Mouse (Mus musculus): ENCODE data around the gene Kcnk2. TPM values are rescaled to one million over a fixed set of nuclear protein-coding genes. Genes with fewer than 3 reads are reported as not detected.
A peak's percentile ranks its signal among the peaks of the same experiment; 100 is the strongest.

Kcnk2 gene
- 3.1 and 3.7 TPM in 2 replicates for polyA plus RNA-seq (2016; fragmentation: Nextera tagmentation; extraction: Ambion mirVana)

- peak within 1 kb of the TSS; percentile 46 for H3K27ac ChIP-seq
- no peak within 1 kb of the TSS for H3K4me3 ChIP-seq
- H3K9me3 ChIP-seq = no peaks in the 10 kb centered on the region
- 56% methylated on average over 14 of the region's 14 CpGs for WGBS
- no peaks in the 10 kb centered on the region for H3K36me3 ChIP-seq (replicated peaks)
- no peak for DNase-seq (ENCODE audit: extremely low spot score, low spot score)
- peaks cover 29% of the 10 kb centered on the region for H3K4me1 ChIP-seq
- H3K27me3 ChIP-seq (ENCODE audit: poor library complexity, severe bottlenecking) = no peaks in the 10 kb centered on the region
Observed at GRCm38 (mm10) chr1:189402223-189402943, at the start of gene Kcnk2. Gene Kcnk2 (minus strand): TSS chr1:189402273.

DNA sequence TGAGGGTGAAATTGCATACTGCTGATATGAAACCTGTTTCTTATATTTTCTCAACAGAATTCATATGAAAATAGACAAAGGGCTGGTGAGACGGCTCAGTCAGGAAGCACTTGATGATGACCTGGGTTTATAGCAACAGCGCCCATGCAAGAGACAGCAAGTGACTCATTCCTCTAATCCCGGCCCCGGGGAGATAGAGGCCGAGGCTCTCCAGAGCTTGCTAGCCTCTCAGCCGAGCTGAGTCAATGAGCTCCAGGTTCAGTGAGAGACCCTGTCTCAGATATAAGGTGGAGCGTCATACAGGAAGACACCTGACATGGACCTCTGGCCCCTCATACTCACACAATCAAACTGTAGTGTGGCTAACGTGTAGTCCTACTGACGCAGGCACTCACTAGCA, 38.7 kb upstream of the Kcnk2 start:
- Histone ChIP-seq H3K27ac (no peak overlapping the region), H3K36me3 (replicated peaks) (no peaks in the 10 kb centered on the region), H3K4me1 (no peaks in the 10 kb centered on the region), H3K4me3 (no peak overlapping the region), H3K27me3 (ENCODE audit: poor library complexity, severe bottlenecking) (no peaks in the 10 kb centered on the region), H3K9me3 (no peaks in the 10 kb centered on the region)
- WGBS = 85% methylated on average over 9 of the region's 9 CpGs
- no peak for DNase-seq (ENCODE audit: extremely low spot score, low spot score)

- H3K27ac ChIP-seq = no peak overlapping the region
- H3K4me3 ChIP-seq = no peak overlapping the region
- no peak for DNase-seq (ENCODE audit: extremely low spot score, low spot score)
- no peaks in the 10 kb centered on the region for H3K9me3 ChIP-seq
- H3K27me3 ChIP-seq (ENCODE audit: poor library complexity, severe bottlenecking) = no peaks in the 10 kb centered on the region
- peaks cover under 1% of the 10 kb centered on the region; the same call in 1 of the 2 replicates for H3K4me1 ChIP-seq
- no peaks in the 10 kb centered on the region for H3K36me3 ChIP-seq (replicated peaks)
- WGBS = 80% methylated on average over 5 of the region's 5 CpGs
Observed at GRCm38 (mm10) chr1:189437126-189437525, 35.1 kb upstream of the Kcnk2 start.

- DNase-seq (ENCODE audit: extremely low spot score, low spot score) = no peak
- Histone ChIP-seq H3K27ac (no peak overlapping the region), H3K4me1 (peaks cover 17% of the 10 kb centered on the region), H3K9me3 (no peaks in the 10 kb centered on the region), H3K4me3 (no peak overlapping the region), H3K36me3 (replicated peaks) (no peaks in the 10 kb centered on the region), H3K27me3 (ENCODE audit: poor library complexity, severe bottlenecking) (no peaks in the 10 kb centered on the region)
- WGBS = 90% methylated on average over 10 of the region's 10 CpGs
Observed at GRCm38 (mm10) chr1:189435452-189435851, 33.4 kb upstream of the Kcnk2 start.

- Histone ChIP-seq H3K4me1 (peaks cover 30% of the 10 kb centered on the region), H3K27ac (no peak overlapping the region), H3K36me3 (replicated peaks) (no peaks in the 10 kb centered on the region), H3K4me3 (no peak overlapping the region), H3K27me3 (ENCODE audit: poor library complexity, severe bottlenecking) (no peaks in the 10 kb centered on the region), H3K9me3 (no peaks in the 10 kb centered on the region)
- 15% methylated on average over 5 of the region's 5 CpGs for WGBS
- no peak for DNase-seq (ENCODE audit: extremely low spot score, low spot score)
Observed at GRCm38 (mm10) chr1:189431479-189431878, 29.4 kb upstream of the Kcnk2 start.

DNA sequence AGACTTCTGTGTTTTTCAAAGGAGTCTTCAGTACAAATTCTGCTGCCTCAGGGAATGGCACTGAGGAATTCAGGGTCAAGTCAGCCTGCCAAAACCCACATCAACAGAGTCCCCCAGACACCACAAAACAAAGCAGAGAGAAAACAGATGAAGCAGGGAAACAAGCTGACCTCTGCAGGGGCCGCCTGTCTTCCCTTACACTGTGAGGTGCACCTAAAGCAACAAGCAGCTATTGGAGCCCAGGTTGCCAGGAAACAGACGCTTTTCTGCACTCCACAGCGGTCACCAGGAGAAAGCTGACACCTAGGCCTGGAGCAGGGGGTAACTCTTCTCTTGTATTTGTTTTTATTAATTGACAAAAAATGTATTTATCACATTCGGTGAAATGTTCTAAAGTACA, 28.5 kb upstream of the Kcnk2 start:
- H3K36me3 ChIP-seq (replicated peaks) = no peaks in the 10 kb centered on the region
- no peak overlapping the region for H3K27ac ChIP-seq
- peak; percentile 47 for DNase-seq (ENCODE audit: extremely low spot score, low spot score)
- WGBS = 18% methylated on average over 4 of the region's 4 CpGs
- H3K9me3 ChIP-seq = no peaks in the 10 kb centered on the region
- H3K4me3 ChIP-seq = no peak overlapping the region
- peaks cover 30% of the 10 kb centered on the region for H3K4me1 ChIP-seq
- no peaks in the 10 kb centered on the region for H3K27me3 ChIP-seq (ENCODE audit: poor library complexity, severe bottlenecking)

DNA sequence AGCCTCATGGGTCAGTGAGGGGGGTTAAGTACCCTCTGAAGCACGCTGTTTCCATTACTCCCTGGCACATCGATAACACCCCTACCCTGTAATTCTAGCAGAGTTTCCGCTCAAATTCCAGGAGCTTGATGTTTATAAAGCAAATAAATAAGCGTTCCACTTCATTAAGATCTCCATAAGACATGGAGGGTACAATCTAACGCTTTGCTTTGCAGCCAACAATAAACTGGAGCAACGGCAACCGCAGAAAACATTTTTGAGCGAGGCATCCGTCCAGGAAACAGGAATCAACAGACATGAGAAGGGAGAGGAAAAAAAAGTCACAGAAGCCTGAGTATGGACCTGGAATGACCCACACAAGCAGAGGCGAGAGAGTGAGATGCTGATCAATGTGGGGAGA, 27.5 kb upstream of the Kcnk2 start:
- Histone ChIP-seq H3K36me3 (replicated peaks) (no peaks in the 10 kb centered on the region), H3K27ac (peak overlapping the region; percentile 53; the same call in 1 of the 2 replicates), H3K4me3 (no peak overlapping the region), H3K4me1 (peaks cover 35% of the 10 kb centered on the region), H3K27me3 (ENCODE audit: poor library complexity, severe bottlenecking) (no peaks in the 10 kb centered on the region), H3K9me3 (no peaks in the 10 kb centered on the region)
- no peak for DNase-seq (ENCODE audit: extremely low spot score, low spot score)
- 74% methylated on average over 10 of the region's 10 CpGs for WGBS

DNA sequence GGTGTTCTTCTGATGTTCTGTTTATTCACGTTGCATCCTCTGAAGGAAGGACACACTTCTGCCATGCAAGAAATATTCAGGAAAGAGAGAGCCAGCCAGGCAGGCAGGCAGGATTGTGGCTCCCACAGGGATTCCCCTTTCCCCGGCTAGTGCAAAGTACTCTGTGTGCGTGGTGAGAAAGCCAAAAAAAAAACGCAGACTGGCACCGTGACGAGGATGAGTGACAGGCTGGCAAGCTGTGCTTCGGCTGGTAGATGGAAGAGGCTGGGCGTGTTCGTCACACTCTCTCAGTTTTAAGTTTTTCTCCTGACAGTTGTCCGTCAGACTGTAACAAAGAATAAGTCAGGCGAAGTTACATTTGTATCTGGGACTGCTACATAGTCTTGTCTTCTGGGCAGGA, 24.2 kb upstream of the Kcnk2 start:
- Histone ChIP-seq H3K36me3 (replicated peaks) (no peaks in the 10 kb centered on the region), H3K4me3 (no peak overlapping the region), H3K4me1 (peaks cover 26% of the 10 kb centered on the region), H3K27me3 (ENCODE audit: poor library complexity, severe bottlenecking) (no peaks in the 10 kb centered on the region), H3K27ac (no peak overlapping the region), H3K9me3 (no peaks in the 10 kb centered on the region)
- no peak for DNase-seq (ENCODE audit: extremely low spot score, low spot score)
- 91% methylated on average over 11 of the region's 11 CpGs for WGBS

DNA sequence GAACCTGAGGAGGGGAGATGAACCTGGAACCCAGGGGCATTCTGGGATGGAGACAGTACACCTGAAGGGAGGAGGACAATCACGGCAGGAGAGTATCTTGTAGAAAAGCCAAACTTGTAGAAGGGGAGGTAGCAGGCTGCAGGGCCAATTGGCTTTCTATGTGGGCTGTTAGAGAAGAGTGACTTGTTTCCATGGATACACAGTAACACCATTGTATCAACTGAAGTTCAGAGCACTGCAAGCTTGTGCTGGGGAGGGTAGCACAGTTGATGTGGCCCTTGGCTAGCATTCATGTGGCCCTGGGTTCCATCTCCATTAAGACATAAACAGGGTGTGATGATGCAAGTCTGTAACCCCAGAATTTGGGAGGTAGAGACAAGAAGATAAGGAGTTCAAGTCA, 17.8 kb upstream of the Kcnk2 start:
- DNase-seq (ENCODE audit: extremely low spot score, low spot score) = no peak
- Histone ChIP-seq H3K27ac (no peak overlapping the region), H3K36me3 (replicated peaks) (no peaks in the 10 kb centered on the region), H3K9me3 (no peaks in the 10 kb centered on the region), H3K4me3 (no peak overlapping the region), H3K4me1 (no peaks in the 10 kb centered on the region), H3K27me3 (ENCODE audit: poor library complexity, severe bottlenecking) (no peaks in the 10 kb centered on the region)
- WGBS = 68% methylated on average over 1 of the region's 1 CpGs

GRCm38 (mm10) chr1:189409906-189410305, 7.8 kb upstream of the Kcnk2 start:
- Histone ChIP-seq H3K27ac (no peak overlapping the region), H3K4me3 (no peak overlapping the region), H3K9me3 (no peaks in the 10 kb centered on the region), H3K27me3 (ENCODE audit: poor library complexity, severe bottlenecking) (no peaks in the 10 kb centered on the region), H3K36me3 (replicated peaks) (no peaks in the 10 kb centered on the region), H3K4me1 (peaks cover 16% of the 10 kb centered on the region)
- 95% methylated on average over 6 of the region's 6 CpGs for WGBS
- DNase-seq (ENCODE audit: extremely low spot score, low spot score) = no peak

DNA sequence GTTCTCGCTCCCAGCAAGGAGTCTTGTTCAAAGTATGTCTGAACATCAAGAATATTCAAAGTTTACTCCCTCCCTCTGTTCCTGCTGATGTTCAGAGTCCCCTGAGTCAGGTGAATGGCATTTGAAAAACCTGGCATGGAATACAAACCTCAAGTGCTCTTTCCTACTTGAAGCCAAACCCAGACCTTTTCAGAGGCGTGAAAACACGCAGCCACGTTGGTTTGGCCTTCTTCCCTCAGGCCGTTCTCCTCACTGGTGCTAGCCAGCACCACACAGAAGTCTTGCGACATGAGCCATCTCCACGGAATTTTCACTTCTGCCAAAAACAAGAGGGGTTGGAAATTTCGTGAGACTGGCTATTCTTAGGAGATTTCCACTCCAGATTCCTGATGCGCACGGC, 3.1 kb upstream of the Kcnk2 start:
- H3K27me3 ChIP-seq (ENCODE audit: poor library complexity, severe bottlenecking) = no peaks in the 10 kb centered on the region
- WGBS = 87% methylated on average over 10 of the region's 10 CpGs
- DNase-seq (ENCODE audit: extremely low spot score, low spot score) = no peak
- peaks cover 37% of the 10 kb centered on the region for H3K4me1 ChIP-seq
- no peak overlapping the region for H3K4me3 ChIP-seq
- no peaks in the 10 kb centered on the region for H3K9me3 ChIP-seq
- no peak overlapping the region for H3K27ac ChIP-seq
- no peaks in the 10 kb centered on the region for H3K36me3 ChIP-seq (replicated peaks)

DNA sequence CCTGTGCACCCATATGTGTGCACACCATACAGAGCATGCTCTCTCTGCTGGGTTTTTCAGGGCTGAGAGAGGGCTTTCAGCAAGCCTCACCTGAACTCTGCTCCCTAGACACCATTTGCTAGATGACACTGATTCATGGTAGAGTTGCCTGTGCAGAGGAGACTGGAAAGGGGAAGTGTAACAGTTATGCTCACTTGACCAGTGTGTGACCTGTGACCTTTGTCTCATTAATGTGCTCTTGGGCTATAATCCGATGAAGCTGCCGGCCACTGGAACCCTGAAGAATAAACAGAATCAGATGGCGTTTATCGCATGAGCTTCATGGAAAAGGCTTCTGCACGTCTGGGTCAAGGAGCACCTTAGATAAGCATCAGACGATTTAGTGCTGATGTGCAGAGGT, 1.5 kb upstream of the Kcnk2 start:
- H3K27ac ChIP-seq = no peak overlapping the region
- DNase-seq (ENCODE audit: extremely low spot score, low spot score) = no peak
- H3K9me3 ChIP-seq = no peaks in the 10 kb centered on the region
- peaks cover 37% of the 10 kb centered on the region for H3K4me1 ChIP-seq
- no peaks in the 10 kb centered on the region for H3K36me3 ChIP-seq (replicated peaks)
- WGBS = 61% methylated on average over 6 of the region's 6 CpGs
- H3K4me3 ChIP-seq = no peak overlapping the region
- no peaks in the 10 kb centered on the region for H3K27me3 ChIP-seq (ENCODE audit: poor library complexity, severe bottlenecking)

GRCm38 (mm10) chr1:189403139-189403538, 1.1 kb upstream of the Kcnk2 start:
- Histone ChIP-seq H3K4me3 (no peak overlapping the region), H3K27me3 (ENCODE audit: poor library complexity, severe bottlenecking) (no peaks in the 10 kb centered on the region), H3K36me3 (replicated peaks) (no peaks in the 10 kb centered on the region), H3K9me3 (no peaks in the 10 kb centered on the region), H3K4me1 (peaks cover 36% of the 10 kb centered on the region), H3K27ac (no peak overlapping the region)
- 76% methylated on average over 4 of the region's 4 CpGs for WGBS
- no peak for DNase-seq (ENCODE audit: extremely low spot score, low spot score)

- Histone ChIP-seq H3K27ac (no peak overlapping the region), H3K4me1 (no peaks in the 10 kb centered on the region), H3K36me3 (replicated peaks) (no peaks in the 10 kb centered on the region), H3K4me3 (no peak overlapping the region), H3K9me3 (no peaks in the 10 kb centered on the region), H3K27me3 (ENCODE audit: poor library complexity, severe bottlenecking) (no peaks in the 10 kb centered on the region)
- DNase-seq (ENCODE audit: extremely low spot score, low spot score) = no peak
- 94% methylated on average over 10 of the region's 10 CpGs for WGBS
Observed at GRCm38 (mm10) chr1:189386848-189387247, 15.2 kb downstream of the Kcnk2 start.
